Mouse (Mus musculus): ENCODE results near the gene Ell. TPM values are rescaled to one million over a fixed set of nuclear protein-coding genes. Genes with fewer than 3 reads are reported as not detected.

Gene Ell
- polyA plus RNA-seq, 1 experiment, result 12.4 TPM

DNA sequence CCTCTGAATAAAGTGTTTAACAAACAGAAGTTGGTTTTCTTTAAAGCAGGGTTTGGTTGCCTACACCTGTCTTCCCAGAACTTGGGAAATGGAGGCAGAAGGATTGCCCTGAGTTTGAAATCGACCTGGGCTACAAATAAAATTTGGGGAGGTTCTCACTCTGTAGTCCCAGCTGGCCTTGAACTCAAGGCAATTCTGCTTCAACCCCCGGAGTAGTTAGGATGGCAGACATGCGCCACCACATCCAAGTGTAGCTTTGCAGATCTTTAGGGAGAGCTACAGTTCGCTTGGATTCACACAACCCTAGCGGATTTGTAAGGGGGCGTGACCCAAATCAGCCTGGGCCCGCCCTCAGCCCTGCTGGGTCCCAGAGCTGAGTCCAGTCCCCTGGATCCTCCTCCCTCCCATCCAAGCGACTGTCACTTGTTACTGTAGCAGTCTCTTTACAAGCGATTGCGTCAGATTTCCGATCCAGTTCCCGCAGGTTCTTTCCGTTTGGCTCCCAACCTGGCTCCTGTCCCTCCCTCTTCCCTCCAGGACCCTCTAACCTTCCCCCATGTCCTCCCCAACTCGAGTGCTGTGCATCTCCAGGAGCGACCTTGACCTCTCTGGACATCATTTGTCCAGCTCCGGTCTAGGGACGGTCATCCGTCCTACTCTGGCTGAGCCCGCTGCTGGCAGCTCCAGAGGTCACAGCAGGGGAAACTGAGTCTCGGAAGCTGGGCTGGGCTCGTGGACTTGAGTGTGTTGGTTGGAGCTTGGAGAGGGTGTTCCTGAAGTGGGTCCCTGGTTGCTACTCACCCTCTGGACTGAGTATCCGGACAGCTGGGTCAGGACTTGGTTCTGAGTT, 91.5 kb downstream of the Ell start:
- TF ChIP-seq EP300 (IDR thresholded peaks at IDR 0.05; ENCODE audit: insufficient read depth, low read depth, low read length) (peak; percentile 81; the same call in 1 of the 2 replicates), CTCF (IDR thresholded peaks at IDR 0.05; ENCODE audit: low read depth, low read length) (no peak), POLR2A (IDR thresholded peaks at IDR 0.05; ENCODE audit: insufficient read depth, low read length) (peak; percentile 27)
- peak overlapping the region; percentile 82 for H3K27ac ChIP-seq (ENCODE audit: insufficient read depth, low read length)
- no peaks in the 10 kb centered on the region for H3K36me3 ChIP-seq (ENCODE audit: control insufficient read depth, insufficient read depth, low read length, poor library complexity, severe bottlenecking)
- peaks cover 4% of the 10 kb centered on the region for H3K4me1 ChIP-seq (ENCODE audit: control insufficient read depth, insufficient read depth, low read length)
- no peaks in the 10 kb centered on the region for H3K27me3 ChIP-seq (ENCODE audit: control insufficient read depth, insufficient read depth, low read length, poor library complexity, severe bottlenecking)
- no peaks in the 10 kb centered on the region for H3K9me3 ChIP-seq (replicated peaks; ENCODE audit: control insufficient read depth, insufficient read depth, low read length, poor library complexity, severe bottlenecking)
- H3K4me3 ChIP-seq (ENCODE audit: low read depth, low read length), result peak overlapping the region; percentile 62
- peak overlapping the region; percentile 69 for H3K9ac ChIP-seq (ENCODE audit: low read depth, poor library complexity, severe bottlenecking)

DNA sequence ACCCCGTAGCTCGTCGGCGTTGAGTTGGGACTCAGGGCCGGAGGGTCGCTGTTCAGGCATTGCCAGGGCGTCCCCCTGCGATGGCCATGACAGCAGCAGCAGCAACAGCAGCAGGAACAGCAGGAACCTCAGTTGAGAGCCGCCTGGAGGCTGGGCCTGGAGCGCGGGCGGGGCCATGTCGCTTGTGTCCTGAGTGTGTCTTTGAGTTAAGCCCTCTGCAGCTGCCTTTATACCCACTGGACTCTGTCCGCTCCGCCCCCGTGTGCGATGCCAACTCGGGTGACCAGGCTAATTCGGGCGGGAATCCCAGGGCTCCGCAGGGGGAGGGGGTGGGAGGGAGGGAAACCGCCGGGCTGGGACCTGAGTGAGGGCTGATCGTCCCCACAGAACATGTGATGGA, 92.2 kb downstream of the Ell start:
- no peaks in the 10 kb centered on the region for H3K27me3 ChIP-seq (ENCODE audit: control insufficient read depth, insufficient read depth, low read length, poor library complexity, severe bottlenecking)
- H3K27ac ChIP-seq (ENCODE audit: insufficient read depth, low read length), result peak overlapping the region; percentile 82
- peak overlapping the region; percentile 50 for H3K4me3 ChIP-seq (ENCODE audit: low read depth, low read length)
- H3K9ac ChIP-seq (ENCODE audit: low read depth, poor library complexity, severe bottlenecking), result peak overlapping the region; percentile 69
- TF ChIP-seq POLR2A (IDR thresholded peaks at IDR 0.05; ENCODE audit: insufficient read depth, low read length) (no peak), EP300 (IDR thresholded peaks at IDR 0.05; ENCODE audit: insufficient read depth, low read depth, low read length) (0 out of 2 replicates have a peak, but pooled peaks have one; percentile 4)
- H3K9me3 ChIP-seq (replicated peaks; ENCODE audit: control insufficient read depth, insufficient read depth, low read length, poor library complexity, severe bottlenecking), result no peaks in the 10 kb centered on the region
- peaks cover 4% of the 10 kb centered on the region for H3K4me1 ChIP-seq (ENCODE audit: control insufficient read depth, insufficient read depth, low read length)
- no peaks in the 10 kb centered on the region for H3K36me3 ChIP-seq (ENCODE audit: control insufficient read depth, insufficient read depth, low read length, poor library complexity, severe bottlenecking)

DNA sequence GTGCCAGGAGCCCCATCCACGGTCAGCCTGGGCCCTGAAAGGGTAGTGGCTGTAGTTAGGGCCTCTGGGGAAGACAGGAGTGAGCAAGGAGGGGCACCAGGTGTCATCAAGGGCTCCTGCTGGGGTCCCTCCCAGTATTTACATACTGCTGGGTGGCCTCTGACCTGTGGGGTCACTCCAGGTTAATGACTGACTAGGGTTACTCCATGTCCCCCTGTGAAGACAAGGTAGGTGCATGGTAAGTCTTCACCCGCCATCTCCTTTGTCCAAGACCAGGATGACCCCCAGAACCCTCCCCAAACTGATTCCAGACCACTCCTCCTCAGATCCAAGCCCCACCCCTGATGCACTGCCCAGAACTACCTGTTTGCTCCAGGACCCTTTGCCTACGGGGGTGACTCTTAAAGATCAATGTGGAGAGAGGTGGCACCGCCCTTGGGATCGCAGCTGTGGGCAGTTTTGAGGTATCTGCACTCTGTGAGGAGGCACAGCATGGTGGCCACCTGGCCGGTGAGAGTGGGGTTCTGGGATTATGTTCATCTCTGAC, 93.2 kb downstream of the Ell start, which contains the start of gene Gdf15:
Gene Gdf15, minus strand, starts transcription at position 111 of the 547 bp plus-strand sequence.
- no peak for TF ChIP-seq EP300 (IDR thresholded peaks at IDR 0.05; ENCODE audit: insufficient read depth, low read depth, low read length)
- no peak for TF ChIP-seq POLR2A (IDR thresholded peaks at IDR 0.05; ENCODE audit: insufficient read depth, low read length)
- no peak for TF ChIP-seq CTCF (IDR thresholded peaks at IDR 0.05; ENCODE audit: low read depth, low read length)
- Histone ChIP-seq H3K9me3 (replicated peaks; ENCODE audit: control insufficient read depth, insufficient read depth, low read length, poor library complexity, severe bottlenecking) (no peaks in the 10 kb centered on the region), H3K27me3 (ENCODE audit: control insufficient read depth, insufficient read depth, low read length, poor library complexity, severe bottlenecking) (no peaks in the 10 kb centered on the region), H3K9ac (ENCODE audit: low read depth, poor library complexity, severe bottlenecking) (peak within 1 kb of the TSS; percentile 69), H3K27ac (ENCODE audit: insufficient read depth, low read length) (peak within 1 kb of the TSS; percentile 82), H3K4me1 (ENCODE audit: control insufficient read depth, insufficient read depth, low read length) (peaks cover 4% of the 10 kb centered on the region), H3K36me3 (ENCODE audit: control insufficient read depth, insufficient read depth, low read length, poor library complexity, severe bottlenecking) (no peaks in the 10 kb centered on the region), H3K4me3 (ENCODE audit: low read depth, low read length) (peak within 1 kb of the TSS; percentile 50)

DNA sequence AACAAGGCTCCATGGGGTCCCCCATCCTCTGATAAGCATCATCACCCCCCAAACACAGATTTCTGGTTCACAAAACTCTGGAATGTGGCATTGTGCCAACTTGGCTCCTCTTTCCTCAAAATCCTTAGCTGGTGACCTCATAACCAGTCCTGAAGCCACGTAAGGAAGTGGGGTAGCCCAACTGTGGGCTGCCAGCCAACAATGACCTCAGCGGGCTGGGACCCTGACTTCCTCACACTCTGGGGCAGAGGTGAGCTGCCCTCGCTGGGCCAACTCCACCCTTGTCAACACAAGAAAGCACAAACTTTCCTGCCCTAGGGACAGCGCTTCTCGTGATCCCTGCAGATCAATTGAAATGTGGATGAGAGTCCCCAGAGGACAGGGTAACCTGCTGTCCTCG, 94.8 kb downstream of the Ell start:
- TF ChIP-seq POLR2A (IDR thresholded peaks at IDR 0.05; ENCODE audit: insufficient read depth, low read length) (no peak), CTCF (IDR thresholded peaks at IDR 0.05; ENCODE audit: low read depth, low read length) (no peak), EP300 (IDR thresholded peaks at IDR 0.05; ENCODE audit: insufficient read depth, low read depth, low read length) (no peak)
- no peak overlapping the region for H3K4me3 ChIP-seq (ENCODE audit: low read depth, low read length)
- no peaks in the 10 kb centered on the region for H3K9me3 ChIP-seq (replicated peaks; ENCODE audit: control insufficient read depth, insufficient read depth, low read length, poor library complexity, severe bottlenecking)
- H3K36me3 ChIP-seq (ENCODE audit: control insufficient read depth, insufficient read depth, low read length, poor library complexity, severe bottlenecking), result no peaks in the 10 kb centered on the region
- no peaks in the 10 kb centered on the region for H3K27me3 ChIP-seq (ENCODE audit: control insufficient read depth, insufficient read depth, low read length, poor library complexity, severe bottlenecking)
- no peak overlapping the region for H3K27ac ChIP-seq (ENCODE audit: insufficient read depth, low read length)
- H3K9ac ChIP-seq (ENCODE audit: low read depth, poor library complexity, severe bottlenecking), result no peak overlapping the region
- peaks cover 9% of the 10 kb centered on the region for H3K4me1 ChIP-seq (ENCODE audit: control insufficient read depth, insufficient read depth, low read length)

DNA sequence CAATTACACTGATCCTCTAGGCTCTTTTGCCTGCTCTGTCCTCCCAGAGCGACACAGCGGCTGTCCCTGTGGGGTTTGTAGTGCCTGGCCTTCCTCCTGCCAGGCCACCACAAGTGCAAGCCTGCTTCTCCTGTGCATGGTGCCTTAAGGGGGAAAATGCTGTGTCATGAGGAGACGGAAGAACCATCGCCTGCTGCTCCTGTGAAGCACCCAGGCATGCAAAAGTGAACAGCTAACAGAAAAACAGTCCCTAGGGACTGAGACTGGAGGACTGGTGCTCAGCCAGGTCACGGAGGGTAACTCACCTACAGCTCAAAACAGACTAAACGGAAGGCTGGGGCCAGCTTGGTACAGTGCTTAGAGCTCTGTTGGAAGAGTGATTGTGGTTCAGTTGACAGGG, 96.3 kb downstream of the Ell start:
- H3K9ac ChIP-seq (ENCODE audit: low read depth, poor library complexity, severe bottlenecking), result no peak overlapping the region
- H3K27me3 ChIP-seq (ENCODE audit: control insufficient read depth, insufficient read depth, low read length, poor library complexity, severe bottlenecking), result no peaks in the 10 kb centered on the region
- no peak overlapping the region for H3K4me3 ChIP-seq (ENCODE audit: low read depth, low read length)
- H3K36me3 ChIP-seq (ENCODE audit: control insufficient read depth, insufficient read depth, low read length, poor library complexity, severe bottlenecking), result no peaks in the 10 kb centered on the region
- no peaks in the 10 kb centered on the region for H3K9me3 ChIP-seq (replicated peaks; ENCODE audit: control insufficient read depth, insufficient read depth, low read length, poor library complexity, severe bottlenecking)
- TF ChIP-seq EP300 (IDR thresholded peaks at IDR 0.05; ENCODE audit: insufficient read depth, low read depth, low read length) (no peak), CTCF (IDR thresholded peaks at IDR 0.05; ENCODE audit: low read depth, low read length) (no peak), POLR2A (IDR thresholded peaks at IDR 0.05; ENCODE audit: insufficient read depth, low read length) (no peak)
- peaks cover 11% of the 10 kb centered on the region for H3K4me1 ChIP-seq (ENCODE audit: control insufficient read depth, insufficient read depth, low read length)
- no peak overlapping the region for H3K27ac ChIP-seq (ENCODE audit: insufficient read depth, low read length)

DNA sequence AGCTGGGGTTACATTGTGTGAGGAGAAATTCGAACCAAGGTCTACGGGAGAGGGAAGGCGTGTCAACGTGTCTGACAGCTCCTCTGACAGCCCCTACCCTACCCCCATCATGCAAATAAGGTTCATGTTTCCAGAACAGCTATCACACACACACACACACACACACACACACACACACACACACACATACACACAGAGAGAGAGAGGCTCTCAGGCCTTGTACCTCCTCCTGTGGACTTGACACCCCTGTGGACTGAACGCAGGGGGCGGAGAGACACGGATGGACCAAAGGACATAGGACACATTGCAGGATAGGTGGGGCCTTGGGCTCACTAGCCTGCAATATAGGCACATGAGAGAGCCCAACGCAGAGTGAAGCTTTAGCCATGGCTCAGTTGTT, 97.6 kb downstream of the Ell start:
- Histone ChIP-seq H3K9ac (ENCODE audit: low read depth, poor library complexity, severe bottlenecking) (no peak overlapping the region), H3K27ac (ENCODE audit: insufficient read depth, low read length) (peak overlapping the region; percentile 76; the same call in 1 of the 2 replicates), H3K4me1 (ENCODE audit: control insufficient read depth, insufficient read depth, low read length) (peaks cover 11% of the 10 kb centered on the region), H3K9me3 (replicated peaks; ENCODE audit: control insufficient read depth, insufficient read depth, low read length, poor library complexity, severe bottlenecking) (no peaks in the 10 kb centered on the region), H3K4me3 (ENCODE audit: low read depth, low read length) (no peak overlapping the region), H3K36me3 (ENCODE audit: control insufficient read depth, insufficient read depth, low read length, poor library complexity, severe bottlenecking) (no peaks in the 10 kb centered on the region), H3K27me3 (ENCODE audit: control insufficient read depth, insufficient read depth, low read length, poor library complexity, severe bottlenecking) (no peaks in the 10 kb centered on the region)
- TF ChIP-seq CTCF (IDR thresholded peaks at IDR 0.05; ENCODE audit: low read depth, low read length), result no peak
- no peak for TF ChIP-seq EP300 (IDR thresholded peaks at IDR 0.05; ENCODE audit: insufficient read depth, low read depth, low read length)
- TF ChIP-seq POLR2A (IDR thresholded peaks at IDR 0.05; ENCODE audit: insufficient read depth, low read length), result no peak
